Mouse (Mus musculus): ENCODE data around the gene Cpt1c. TPM values are rescaled to one million over a fixed set of nuclear protein-coding genes. Genes with fewer than 3 reads are reported as not detected.

Cpt1c gene
- polyA plus RNA-seq, 1 experiment from 2014 or later: 22.1 TPM

- TF ChIP-seq CTCF (IDR thresholded peaks at IDR 0.05): no peak
- no peak for DNase-seq (ENCODE audit: low read depth, low spot score)
- no peaks in the 10 kb centered on the region for H3K27me3 ChIP-seq
- ChIA-PET CTCF (interaction anchor here (1.1 to 4.3 kb wide), 6 partner anchors 12 to 64 kb away, joined by 3 to 30 read pairs (median 6); partner anchors contain the start of genes Ap2a1 and Tsks), POLR2A (interaction anchor here (1.2 kb wide), 1 partner anchor 19 kb away, joined by 3 read pairs; no protein-coding TSS in a partner anchor)
- ATAC-seq: no peak
- in situ Hi-C loops (cut with MboI; ENCODE audit: low pct_unique_long_range_greater_than_20kb): loop anchor here (5.0 to 25.0 kb wide), 4 partner anchors 33 to 243 kb away; partner anchors contain the start of genes Fuz, Izumo2 and Med25
Measured at GRCm38 (mm10) chr7:44955628-44956027, 19.0 kb downstream of the Cpt1c start.

- no peak for TF ChIP-seq CTCF (IDR thresholded peaks at IDR 0.05)
- ATAC-seq (no peak), DNase-seq (ENCODE audit: low read depth, low spot score) (no peak)
- in situ Hi-C loops (cut with MboI; ENCODE audit: low pct_unique_long_range_greater_than_20kb): loop anchor here (10.0 to 25.0 kb wide), 2 partner anchors 59 to 242 kb away; partner anchors contain the start of genes Fuz, Izumo2 and Med25
- CTCF ChIA-PET: no interaction called here
- POLR2A ChIA-PET: interaction anchor here (0.6 kb wide), 1 partner anchor 33 kb away, joined by 3 read pairs; no protein-coding TSS in a partner anchor
- H3K27me3 ChIP-seq: no peaks in the 10 kb centered on the region
Measured at GRCm38 (mm10) chr7:44954091-44954885, 20.4 kb downstream of the Cpt1c start.

- in situ Hi-C loops (cut with MboI; ENCODE audit: low pct_unique_long_range_greater_than_20kb): loop anchor here (10.0 to 25.0 kb wide), 2 partner anchors 59 to 241 kb away; partner anchors contain the start of genes Fuz, Izumo2 and Med25
- ChIA-PET POLR2A (no interaction called here), CTCF (no interaction called here)
- ATAC-seq (no peak), DNase-seq (ENCODE audit: low read depth, low spot score) (no peak)
- H3K27me3 ChIP-seq: no peaks in the 10 kb centered on the region
- TF ChIP-seq CTCF (IDR thresholded peaks at IDR 0.05): no peak
Measured at GRCm38 (mm10) chr7:44953561-44953960, 21.1 kb downstream of the Cpt1c start.

- POLR2A ChIA-PET: interaction anchor here (1.4 kb wide), 1 partner anchor 46 kb away, joined by 6 read pairs; no protein-coding TSS in a partner anchor
Measured at GRCm38 (mm10) chr7:44952611-44953306, 21.9 kb downstream of the Cpt1c start.

GRCm38 (mm10) chr7:44951960-44952359 is 22.7 kb downstream of the Cpt1c start:
- in situ Hi-C loops (cut with MboI; ENCODE audit: low pct_unique_long_range_greater_than_20kb): loop anchor here (10.0 to 25.0 kb wide), 2 partner anchors 57 to 240 kb away; partner anchors contain the start of genes Fuz, Izumo2 and Med25
- POLR2A ChIA-PET: interaction anchor here (0.7 to 1.4 kb wide), 3 partner anchors 17 to 54 kb away, joined by 3 to 6 read pairs (median 3); no protein-coding TSS in a partner anchor
- no peak for DNase-seq (ENCODE audit: low read depth, low spot score)
- TF ChIP-seq CTCF (IDR thresholded peaks at IDR 0.05): no peak
- CTCF ChIA-PET: interaction anchor here (0.7 to 1.5 kb wide), 4 partner anchors 11 to 21 kb away, joined by 3 to 6 read pairs (median 5); no protein-coding TSS in a partner anchor
- no peaks in the 10 kb centered on the region for H3K27me3 ChIP-seq
- peak; percentile 65 for ATAC-seq

More at GRCm38 (mm10) chr7:44952611-44953306, 21.9 kb downstream of the Cpt1c start:
- DNase-seq (ENCODE audit: low read depth, low spot score) (no peak), ATAC-seq (peak; percentile 68)
- no peak for TF ChIP-seq CTCF (IDR thresholded peaks at IDR 0.05)
- CTCF ChIA-PET: interaction anchor here (1.0 to 1.5 kb wide), 3 partner anchors 11 to 21 kb away, joined by 3 to 6 read pairs (median 6); no protein-coding TSS in a partner anchor
- no peaks in the 10 kb centered on the region for H3K27me3 ChIP-seq
- in situ Hi-C loops (cut with MboI; ENCODE audit: low pct_unique_long_range_greater_than_20kb): loop anchor here (10.0 to 25.0 kb wide), 2 partner anchors 58 to 240 kb away; partner anchors contain the start of genes Fuz, Izumo2 and Med25

GRCm38 (mm10) chr7:44949922-44950321 is 24.7 kb downstream of the Cpt1c start:
- ATAC-seq (no peak), DNase-seq (ENCODE audit: low read depth, low spot score) (no peak)
- in situ Hi-C loops (cut with MboI; ENCODE audit: low pct_unique_long_range_greater_than_20kb): loop anchor here (10.0 to 25.0 kb wide), 2 partner anchors 55 to 238 kb away; partner anchors contain the start of genes Fuz, Izumo2 and Med25
- CTCF ChIA-PET: interaction anchor here (1.2 kb wide), 1 partner anchor 8 kb away, joined by 4 read pairs; no protein-coding TSS in a partner anchor
- POLR2A ChIA-PET: interaction anchor here (0.6 kb wide), 1 partner anchor 23 kb away, joined by 3 read pairs; no protein-coding TSS in a partner anchor
- no peaks in the 10 kb centered on the region for H3K27me3 ChIP-seq
- TF ChIP-seq CTCF (IDR thresholded peaks at IDR 0.05): no peak

- in situ Hi-C loops (cut with MboI; ENCODE audit: low pct_unique_long_range_greater_than_20kb): no loop called here
- ChIA-PET POLR2A (no interaction called here), CTCF (interaction anchor here (1.4 to 2.3 kb wide), 2 partner anchors 13 to 15 kb away, joined by 7 to 8 read pairs; no protein-coding TSS in a partner anchor)
- no peaks in the 10 kb centered on the region for H3K27me3 ChIP-seq
- ATAC-seq (no peak), DNase-seq (ENCODE audit: low read depth, low spot score) (no peak)
- no peak for TF ChIP-seq CTCF (IDR thresholded peaks at IDR 0.05)
Measured at GRCm38 (mm10) chr7:44942904-44943303, 31.7 kb downstream of the Cpt1c start, which contains the start of gene Tsks. Gene Tsks (plus strand): TSS chr7:44943204.

- ATAC-seq (no peak), DNase-seq (ENCODE audit: low read depth, low spot score) (no peak)
- in situ Hi-C loops (cut with MboI; ENCODE audit: low pct_unique_long_range_greater_than_20kb): no loop called here
- TF ChIP-seq CTCF (IDR thresholded peaks at IDR 0.05): no peak
- ChIA-PET POLR2A (no interaction called here), CTCF (no interaction called here)
- no peaks in the 10 kb centered on the region for H3K27me3 ChIP-seq
Measured at GRCm38 (mm10) chr7:44938680-44939079, 36.0 kb downstream of the Cpt1c start.

- no peaks in the 10 kb centered on the region for H3K27me3 ChIP-seq
- in situ Hi-C loops (cut with MboI; ENCODE audit: low pct_unique_long_range_greater_than_20kb): no loop called here
- ChIA-PET CTCF (interaction anchor here (3.2 to 4.1 kb wide), 2 partner anchors 27 to 34 kb away, joined by 15 to 30 read pairs; partner anchors contain the start of gene Fuz), POLR2A (interaction anchor here (0.8 to 2.0 kb wide), 4 partner anchors 20 to 60 kb away, joined by 3 to 5 read pairs (median 4); partner anchors contain the start of gene Ptov1)
- no peak for TF ChIP-seq CTCF (IDR thresholded peaks at IDR 0.05)
- DNase-seq (ENCODE audit: low read depth, low spot score): peak; percentile 99
- peak; percentile 97 for ATAC-seq
Measured at GRCm38 (mm10) chr7:44929204-44930151, 45.2 kb downstream of the Cpt1c start, which contains the start of gene Ap2a1. Gene Ap2a1 (minus strand): TSS chr7:44929496.
